Mouse (Mus musculus) C2C12 (cell line): ENCODE results near the gene Neu3. TPM values are rescaled to one million over a fixed set of nuclear protein-coding genes. Genes with fewer than 3 reads are reported as not detected.
"Not testable (repeated sequence)": the region's sequence is repeated elsewhere in the genome, so short reads cannot be mapped to it uniquely, and the experiment has no call there.

Experiments used
- H3K27me3 ChIP-seq: one replicate; pipeline ENCODE4 v1.6.1; 2011; ENCODE audit not compliant: control insufficient read depth, insufficient read depth, insufficient read length
- H3K36me3 ChIP-seq: one replicate; pipeline ENCODE4 v1.6.1; 2011; ENCODE audit not compliant: control insufficient read depth, insufficient read depth
- H3K4me3 ChIP-seq: one replicate; pipeline ENCODE4 v1.5.1; 2011; ENCODE audit warnings: mild to moderate bottlenecking, control low read depth; ENCODE audit not compliant: poor library complexity, insufficient read depth, severe bottlenecking
- H3K79me2 ChIP-seq: one replicate; pipeline ENCODE4 v1.6.1; 2011; ENCODE audit not compliant: control insufficient read depth, insufficient read depth
- H3K79me3 ChIP-seq: one replicate; pipeline ENCODE4 v1.6.1; 2011; ENCODE audit warnings: low read depth, control low read depth
- H3ac ChIP-seq: one replicate; pipeline ENCODE3; 2011; ENCODE audit warnings: low read depth; ENCODE audit not compliant: control insufficient read depth, insufficient read length
- CEBPB ChIP-seq: IDR thresholded peaks from one replicate; pipeline ENCODE4 v1.6.1; 2011; ENCODE audit warnings: low read depth, mild to moderate bottlenecking, control low read depth, moderate library complexity
- CTCF ChIP-seq: IDR thresholded peaks from one replicate; pipeline ENCODE4 v1.5.1; 2011; ENCODE audit not compliant: control insufficient read depth, insufficient read depth, insufficient read length
- FOSL1 ChIP-seq: IDR thresholded peaks from one replicate; pipeline ENCODE4 v1.8.0; 2011; ENCODE audit warnings: mild to moderate bottlenecking, low read length; ENCODE audit not compliant: poor library complexity, insufficient read depth, severe bottlenecking
- MAX ChIP-seq: IDR thresholded peaks from one replicate; pipeline ENCODE4 v1.6.1; 2011; ENCODE audit warnings: mild to moderate bottlenecking, control low read depth
- MYOD1 ChIP-seq: IDR thresholded peaks from one replicate; pipeline ENCODE4 v1.6.1; 2011; ENCODE audit warnings: low read depth; ENCODE audit not compliant: control insufficient read depth, insufficient read length
- MYOG ChIP-seq: IDR thresholded peaks from one replicate; pipeline ENCODE4 v1.6.1; 2011; ENCODE audit not compliant: control insufficient read depth, insufficient read length; ENCODE audit errors: extremely low read depth
- USF1 ChIP-seq: IDR thresholded peaks from one replicate; pipeline ENCODE4 v1.6.1; 2011; ENCODE audit warnings: low read depth, mild to moderate bottlenecking, control low read depth, moderate library complexity
- polyA plus RNA-seq: library from polyadenylated mRNA; unstranded; fragments of >200 nt; fragmentation: generic; extraction: Trizol; gene quantifications from one replicate; pipeline ENCODE4 v1.2.1, GENCODE M21; 2012; ENCODE audit warnings: missing spikeins

Gene Neu3
- polyA plus RNA-seq, 1 experiment: 0.75 TPM

DNA sequence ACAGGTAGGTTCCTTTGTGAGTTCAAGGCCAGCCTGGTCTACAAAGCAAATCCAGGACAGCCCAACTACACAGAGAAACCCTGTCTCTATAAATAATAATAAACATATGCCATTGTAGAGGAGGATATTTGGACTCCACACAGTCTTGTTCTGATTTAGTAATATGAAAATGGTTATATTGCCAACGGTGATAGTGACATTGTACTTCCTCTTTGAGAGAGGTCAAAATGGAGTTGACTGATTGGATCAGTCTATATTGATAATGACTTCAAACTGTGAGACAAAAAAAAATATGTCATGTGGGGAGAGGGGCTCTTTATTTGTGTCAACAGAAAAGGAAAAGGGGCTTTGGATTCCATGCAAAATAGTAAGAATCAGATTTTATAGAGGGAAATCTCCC lies 22.9 kb downstream of the Neu3 start:
- Histone ChIP-seq H3K4me3 (no peak overlapping the region), H3K27me3 (no peaks in the 10 kb centered on the region)
- TF ChIP-seq MYOD1 (no peak), FOSL1 (no peak), CEBPB (no peak), CTCF (no peak), MAX (no peak)

DNA sequence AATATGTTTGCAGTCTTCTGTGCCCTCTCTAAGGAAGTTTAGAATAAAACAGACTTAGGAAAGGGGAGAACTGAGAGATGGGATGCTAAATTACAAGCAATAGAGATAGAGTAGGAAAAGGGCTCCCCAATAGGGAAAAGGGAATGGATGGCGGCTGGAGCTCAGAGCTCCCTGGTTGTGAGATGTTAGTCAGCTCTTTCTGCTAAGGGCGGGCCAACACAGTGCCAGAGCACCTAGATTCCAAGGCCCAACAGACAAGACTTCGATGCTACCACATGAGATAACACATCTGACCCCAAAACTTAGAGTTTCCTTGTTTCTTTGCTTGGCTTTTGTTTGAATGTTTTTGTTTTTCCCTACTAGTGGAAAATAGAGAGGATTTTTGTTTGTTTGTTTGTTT lies 24.2 kb downstream of the Neu3 start:
- H3K4me3 ChIP-seq, H3ac ChIP-seq, H3K79me2 ChIP-seq, H3K36me3 ChIP-seq, H3K27me3 ChIP-seq, H3K79me3 ChIP-seq: not testable (repeated sequence)

More for the DNA sequence above, 22.9 kb downstream of the Neu3 start:
- no peak overlapping the region for H3ac ChIP-seq
- no peaks in the 10 kb centered on the region for H3K79me3 ChIP-seq
- no peaks in the 10 kb centered on the region for H3K79me2 ChIP-seq
- no peaks in the 10 kb centered on the region for H3K36me3 ChIP-seq

DNA sequence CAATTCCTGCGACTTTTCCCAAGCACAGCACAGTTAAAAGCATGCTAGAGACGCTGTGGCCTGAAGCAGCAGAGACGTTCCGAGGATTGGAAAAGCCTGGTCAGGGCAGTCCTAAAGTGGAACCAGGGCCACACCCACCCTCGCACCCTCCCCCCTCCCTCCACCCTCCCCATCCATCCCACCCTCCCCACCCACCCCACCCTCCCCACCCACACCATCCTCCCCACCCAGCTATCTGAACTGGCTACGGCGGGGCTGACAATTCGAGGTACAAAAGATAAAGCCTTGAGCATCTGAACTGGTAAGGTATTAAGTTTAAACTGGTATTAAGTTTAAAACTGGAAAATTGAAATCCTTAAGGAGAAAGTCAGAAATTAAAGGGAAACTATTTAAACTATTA lies 24.7 kb downstream of the Neu3 start:
- Histone ChIP-seq H3ac (no peak overlapping the region), H3K36me3 (no peaks in the 10 kb centered on the region), H3K79me2 (no peaks in the 10 kb centered on the region), H3K4me3 (no peak overlapping the region), H3K79me3 (no peaks in the 10 kb centered on the region), H3K27me3 (no peaks in the 10 kb centered on the region)
- TF ChIP-seq MYOG (no peak), MYOD1 (no peak), FOSL1 (no peak), CEBPB (no peak), CTCF (no peak), MAX (no peak), USF1 (no peak)

DNA sequence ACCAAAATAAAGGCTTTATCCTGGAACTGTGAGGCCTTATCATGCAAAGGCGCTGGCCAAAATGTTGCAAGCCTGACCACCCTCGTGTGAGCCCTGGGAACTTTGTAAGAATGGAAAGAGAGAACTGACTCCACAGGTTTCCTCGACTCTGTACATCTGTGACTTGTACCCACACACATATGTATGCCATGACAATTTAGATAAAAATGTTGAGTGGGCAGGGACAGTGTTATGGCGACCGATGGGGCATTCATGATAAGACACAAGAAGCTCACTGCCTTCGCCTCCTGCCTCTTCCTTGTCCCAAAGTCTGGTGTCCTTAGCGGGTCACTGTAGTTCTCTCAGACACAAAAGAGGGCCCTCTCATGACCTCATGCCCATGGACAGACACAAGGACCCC lies 29.1 kb downstream of the Neu3 start:
- Histone ChIP-seq H3ac (no peak overlapping the region), H3K27me3 (no peaks in the 10 kb centered on the region), H3K79me3 (no peaks in the 10 kb centered on the region), H3K36me3 (no peaks in the 10 kb centered on the region), H3K79me2 (no peaks in the 10 kb centered on the region), H3K4me3 (no peak overlapping the region)
- no peak for TF ChIP-seq CEBPB
- no peak for TF ChIP-seq USF1
- no peak for TF ChIP-seq MYOG
- TF ChIP-seq CTCF: no peak
- no peak for TF ChIP-seq MAX
- no peak for TF ChIP-seq FOSL1
- TF ChIP-seq MYOD1: no peak

DNA sequence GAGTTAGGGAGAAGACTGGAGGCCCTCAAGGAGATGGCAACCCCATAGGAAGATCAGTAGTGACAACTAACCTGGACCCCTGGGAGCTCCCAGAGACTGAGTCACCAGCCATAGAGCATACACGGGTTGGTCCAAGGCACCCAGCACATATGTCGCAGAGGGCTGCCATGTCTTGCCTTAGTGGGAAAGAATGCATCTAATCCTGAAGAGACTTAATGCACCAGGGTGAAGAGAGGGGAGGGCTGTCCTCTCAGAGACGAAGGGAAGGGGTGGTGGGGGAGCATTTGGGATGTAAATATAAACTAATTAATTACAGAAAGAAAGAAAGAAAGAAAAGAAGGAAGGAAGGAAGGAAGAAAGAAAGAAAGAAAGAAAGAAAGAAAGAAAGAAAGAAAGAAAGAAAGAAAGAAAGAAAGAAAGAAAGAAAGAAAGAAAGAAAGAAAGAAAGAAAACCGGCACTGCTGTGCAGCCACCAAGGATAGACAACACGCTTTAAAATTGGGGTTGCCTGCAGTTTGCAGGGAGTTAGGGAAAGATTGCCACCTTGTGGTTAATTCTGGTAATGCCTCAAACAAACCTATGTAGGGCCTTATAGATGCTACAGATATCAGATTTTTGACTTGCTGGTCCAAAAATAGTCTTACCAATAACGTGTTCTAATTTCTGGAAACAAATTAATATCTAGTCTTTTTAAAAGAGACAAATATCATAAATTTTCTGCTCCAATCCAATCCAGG lies 30.1 kb downstream of the Neu3 start:
- no peaks in the 10 kb centered on the region for H3K79me2 ChIP-seq
- no peak overlapping the region for H3K4me3 ChIP-seq
- H3K36me3 ChIP-seq: no peaks in the 10 kb centered on the region
- TF ChIP-seq MYOG: no peak
- H3ac ChIP-seq: no peak overlapping the region
- no peaks in the 10 kb centered on the region for H3K27me3 ChIP-seq
- H3K79me3 ChIP-seq: no peaks in the 10 kb centered on the region

DNA sequence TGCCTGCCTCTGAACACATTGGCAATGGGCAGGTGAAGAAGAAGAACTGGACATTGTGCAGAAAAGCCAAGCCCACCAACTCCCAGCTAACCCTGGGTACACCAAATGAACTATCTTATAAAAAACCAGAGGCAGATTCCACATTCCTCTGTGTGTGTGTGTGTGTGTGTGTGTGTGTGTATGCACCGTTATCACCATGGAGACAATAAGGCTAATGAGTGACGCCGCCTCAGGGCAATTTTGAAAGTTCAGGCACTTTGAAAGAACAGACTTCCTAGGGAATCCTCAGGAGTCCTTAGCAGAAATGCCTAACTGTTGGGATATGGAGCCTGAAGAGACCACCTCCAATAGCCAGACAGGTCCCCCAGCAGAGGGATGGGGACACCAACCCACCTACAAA lies 31.0 kb downstream of the Neu3 start:
- Histone ChIP-seq H3K27me3 (no peaks in the 10 kb centered on the region), H3K79me2 (no peaks in the 10 kb centered on the region), H3ac (no peak overlapping the region), H3K79me3 (no peaks in the 10 kb centered on the region), H3K36me3 (no peaks in the 10 kb centered on the region), H3K4me3 (no peak overlapping the region)
- no peak for TF ChIP-seq USF1

DNA sequence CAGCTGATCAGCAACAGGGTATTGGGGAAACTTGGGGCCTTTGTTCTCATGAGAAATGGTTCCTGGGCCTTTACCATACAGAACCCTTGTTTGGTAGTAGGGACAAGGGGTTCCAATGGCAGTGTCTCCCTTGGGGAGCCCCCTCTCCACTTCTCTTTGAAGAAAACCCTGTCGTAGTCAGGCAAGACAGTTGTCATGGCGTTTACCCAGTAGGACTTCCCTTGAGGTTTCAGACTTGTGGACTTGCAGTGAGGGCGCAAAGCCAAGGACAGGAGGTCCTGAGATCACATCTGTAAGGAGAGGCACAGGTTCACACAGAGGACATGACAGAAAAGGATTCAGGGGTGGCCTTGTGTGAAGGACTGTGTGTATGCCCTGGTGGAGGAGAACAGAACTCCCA lies 31.7 kb downstream of the Neu3 start:
- H3K4me3 ChIP-seq: no peak overlapping the region
- H3K27me3 ChIP-seq: peaks cover under 1% of the 10 kb centered on the region
- no peaks in the 10 kb centered on the region for H3K79me3 ChIP-seq
- H3K79me2 ChIP-seq: no peaks in the 10 kb centered on the region
- no peak overlapping the region for H3ac ChIP-seq
- no peaks in the 10 kb centered on the region for H3K36me3 ChIP-seq
- TF ChIP-seq MAX (no peak), FOSL1 (no peak), MYOD1 (no peak), CTCF (no peak), CEBPB (no peak), MYOG (no peak), USF1 (no peak)
